Mouse (Mus musculus) spleen, postnatal 36 days (tissue): ENCODE data around the gene Dhx30.
A peak's percentile ranks its signal among the peaks of the same experiment; 100 is the strongest.
"Not testable (repeated sequence)": the region's sequence is repeated elsewhere in the genome, so short reads cannot be mapped to it uniquely, and the experiment has no call there.

Source experiments
- DNase-seq, 2 experiments: peaks; one replicate each; pipeline ENCODE4 v3.0.0; 2022; ENCODE audit warnings: low spot score in 2 of 2, mixed read lengths in 1 of 2

The Dhx30 gene

GRCm38 (mm10) chr9:110094761-110095160, 22.9 kb downstream of the Dhx30 start:
- DNase-seq, result no peak

- DNase-seq, result no peak
Measured at GRCm38 (mm10) chr9:110093303-110093702, 24.3 kb downstream of the Dhx30 start.

GRCm38 (mm10) chr9:110085693-110086092, 31.9 kb downstream of the Dhx30 start:
- DNase-seq, result no peak

DNA sequence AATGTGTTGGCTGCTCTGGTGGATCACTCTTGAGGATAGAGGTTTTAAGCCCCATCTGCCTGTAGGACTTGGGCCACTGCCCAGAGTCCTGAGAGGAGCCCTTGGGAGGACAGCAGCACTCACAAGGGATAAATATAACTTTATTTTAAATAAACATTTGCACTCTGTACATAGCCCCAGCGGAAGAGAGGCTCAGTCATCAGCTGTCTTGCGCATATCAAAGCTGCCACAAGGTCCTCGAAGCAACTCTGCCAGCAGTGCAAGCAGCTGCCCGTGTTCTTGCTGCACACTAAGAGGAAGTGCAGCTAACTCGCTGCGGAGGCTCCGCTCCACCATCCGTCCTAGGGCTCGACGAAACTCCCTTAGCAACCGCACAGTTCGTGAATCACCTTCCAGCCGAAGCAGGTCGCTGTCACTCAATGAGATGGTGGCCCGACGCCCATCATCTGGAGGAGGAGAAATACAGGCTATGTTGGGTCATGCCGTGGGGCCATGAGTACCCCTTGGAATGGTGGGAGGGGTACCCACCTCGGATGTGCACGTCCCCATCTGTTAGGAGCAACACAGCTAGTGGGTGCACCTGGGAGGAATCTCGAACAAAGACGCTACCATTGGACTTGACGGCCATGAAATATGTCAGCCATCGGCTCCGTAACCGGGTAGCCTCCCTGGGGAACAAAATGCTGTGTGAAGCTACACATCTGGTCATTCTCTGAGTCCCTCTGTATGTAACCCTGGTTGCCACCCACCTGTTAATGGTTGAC, 33.2 kb downstream of the Dhx30 start:
- no peak for DNase-seq

DNA sequence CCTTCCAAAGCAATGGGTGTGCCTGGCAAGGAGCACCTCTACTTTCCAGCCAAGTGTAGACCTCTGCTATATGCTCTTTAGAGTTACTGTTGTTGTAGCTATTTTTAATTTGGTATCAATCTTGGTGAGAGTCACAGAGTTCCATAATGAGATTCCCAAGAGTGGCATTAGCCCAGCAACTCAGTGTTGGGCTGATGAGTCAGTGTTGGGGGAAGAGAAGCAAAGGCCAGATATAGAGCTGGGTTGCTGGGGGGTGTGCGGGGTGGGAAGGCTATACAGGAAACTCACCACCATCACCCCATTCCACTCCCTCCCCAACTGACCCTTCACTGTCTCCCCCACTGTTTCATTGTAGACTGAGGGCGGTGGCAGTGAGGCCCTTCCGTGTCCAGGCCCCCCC, 36.6 kb downstream of the Dhx30 start:
- DNase-seq, result no peak

DNA sequence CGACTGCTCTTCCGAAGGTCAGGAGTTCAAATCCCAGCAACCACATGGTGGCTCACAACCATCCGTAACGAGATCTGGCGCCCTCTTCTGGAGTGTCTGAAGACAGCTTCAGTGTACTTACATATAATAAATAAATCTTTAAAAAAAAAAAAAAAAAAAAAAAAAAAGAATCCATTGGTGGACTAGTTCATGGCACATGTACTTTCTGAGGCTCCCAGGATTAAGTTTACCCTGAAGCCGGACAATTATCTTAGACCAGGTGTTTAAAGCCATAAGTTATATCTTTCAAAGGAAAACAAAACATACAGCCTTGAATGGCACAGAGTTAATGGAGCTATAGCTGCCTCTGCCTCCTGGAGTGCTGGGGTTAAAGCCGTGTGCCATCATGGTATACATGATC, 41.2 kb downstream of the Dhx30 start:
- not testable (repeated sequence) for DNase-seq

GRCm38 (mm10) chr9:110071843-110072242, 45.8 kb downstream of the Dhx30 start:
- DNase-seq, result peak; percentile 44 to 47

- no peak for DNase-seq
Measured at GRCm38 (mm10) chr9:110071011-110071410, 46.6 kb downstream of the Dhx30 start.

DNA sequence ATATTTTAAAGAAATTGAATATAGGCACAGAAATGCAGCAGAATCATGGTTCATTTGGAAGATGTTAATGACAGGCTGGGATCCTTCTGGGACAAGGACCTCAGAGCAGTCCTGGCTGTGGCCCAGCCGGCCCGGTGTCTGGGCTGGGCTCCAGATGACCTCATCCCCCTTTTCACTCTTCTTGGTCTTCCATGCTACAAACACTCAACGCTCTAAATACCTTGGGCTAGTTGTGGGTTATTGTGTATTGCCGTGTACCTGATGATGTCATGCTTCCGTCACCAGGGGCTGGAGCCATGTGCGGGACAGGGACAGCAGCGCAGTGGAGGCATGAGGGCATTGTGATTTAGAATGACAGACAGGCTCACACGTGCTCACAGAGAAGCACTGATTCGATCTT, 47.3 kb downstream of the Dhx30 start:
- DNase-seq, result no peak

DNA sequence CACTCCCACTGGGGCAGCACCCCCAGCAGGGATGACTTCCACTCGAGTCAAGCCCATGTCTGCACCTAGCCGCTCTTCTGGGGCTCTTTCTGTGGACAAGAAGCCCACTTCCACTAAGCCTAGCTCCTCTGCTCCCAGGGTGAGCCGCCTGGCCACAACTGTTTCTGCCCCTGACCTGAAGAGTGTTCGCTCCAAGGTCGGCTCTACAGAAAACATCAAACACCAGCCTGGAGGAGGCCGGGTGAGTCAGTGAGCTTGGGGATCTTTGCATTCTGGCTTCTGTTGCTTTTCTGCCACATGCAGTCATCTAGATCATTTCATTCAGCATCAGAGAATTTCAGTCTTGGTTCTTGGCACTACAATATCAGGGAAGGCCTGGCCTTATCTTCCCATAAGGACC, 48.9 kb downstream of the Dhx30 start:
- DNase-seq, result no peak

- no peak for DNase-seq
Measured at GRCm38 (mm10) chr9:110064641-110065040, 53.0 kb downstream of the Dhx30 start.

GRCm38 (mm10) chr9:110062861-110063260, 54.8 kb downstream of the Dhx30 start:
- DNase-seq, result no peak

- DNase-seq, result no peak
Measured at GRCm38 (mm10) chr9:110062405-110062804, 55.2 kb downstream of the Dhx30 start.

DNA sequence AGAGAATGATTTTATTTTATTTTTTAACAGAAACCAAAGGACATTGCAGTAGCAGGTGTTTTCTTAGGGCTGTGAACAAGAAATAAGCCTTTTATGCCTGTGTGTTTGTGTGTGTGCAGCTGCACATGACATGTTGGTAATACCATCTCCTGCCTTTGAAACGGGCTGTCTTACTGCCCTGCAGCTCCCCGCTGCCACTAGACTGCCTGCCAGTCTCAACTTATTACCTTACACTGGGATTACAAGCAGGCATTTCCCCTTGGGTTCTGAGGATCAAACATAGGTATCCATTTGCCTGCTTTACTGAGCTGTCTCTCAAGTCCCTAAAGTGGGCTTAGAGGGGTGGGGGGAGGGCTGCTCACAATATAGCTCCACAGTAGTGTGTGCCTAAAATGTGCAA, 56.9 kb downstream of the Dhx30 start:
- DNase-seq, result no peak

DNA sequence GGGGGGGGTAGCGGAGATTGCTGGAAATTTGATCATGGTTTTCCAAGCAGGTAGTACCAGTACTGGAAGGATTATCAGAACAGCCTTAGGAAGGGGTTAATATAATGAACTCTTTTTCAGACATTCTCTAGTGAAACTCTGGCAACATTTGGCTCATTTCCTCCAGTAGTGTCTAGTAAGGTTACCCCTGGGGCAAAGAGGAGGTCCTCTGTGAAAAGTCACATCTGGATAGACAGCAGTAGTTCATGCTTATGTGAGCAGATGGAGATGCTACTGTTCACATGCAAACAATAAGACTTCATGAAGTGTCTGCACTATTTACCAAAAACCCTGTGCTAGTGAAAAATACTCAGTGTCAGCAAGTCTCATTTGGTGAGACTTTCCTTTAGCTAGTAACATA, 60.4 kb downstream of the Dhx30 start:
- DNase-seq, result no peak

DNA sequence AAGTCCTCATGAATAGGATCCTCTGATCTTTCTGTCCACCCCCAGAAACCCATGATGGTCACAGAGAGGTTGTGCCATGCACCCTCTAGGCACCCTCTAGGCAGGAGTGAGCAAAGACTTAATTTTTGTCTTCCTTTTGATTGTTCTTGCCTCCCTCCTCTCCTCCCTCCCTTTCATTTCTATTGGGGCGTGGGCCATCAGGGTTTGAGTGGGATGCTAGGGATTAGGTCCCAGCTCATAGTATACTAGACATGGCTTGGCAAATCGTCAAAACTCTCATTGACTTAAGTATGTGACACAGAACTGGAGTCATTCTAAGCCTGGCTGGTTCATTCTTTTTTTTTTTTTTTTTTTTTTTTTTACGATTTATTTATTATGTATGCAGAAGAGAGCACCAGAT, 62.8 kb downstream of the Dhx30 start:
- no peak for DNase-seq

DNA sequence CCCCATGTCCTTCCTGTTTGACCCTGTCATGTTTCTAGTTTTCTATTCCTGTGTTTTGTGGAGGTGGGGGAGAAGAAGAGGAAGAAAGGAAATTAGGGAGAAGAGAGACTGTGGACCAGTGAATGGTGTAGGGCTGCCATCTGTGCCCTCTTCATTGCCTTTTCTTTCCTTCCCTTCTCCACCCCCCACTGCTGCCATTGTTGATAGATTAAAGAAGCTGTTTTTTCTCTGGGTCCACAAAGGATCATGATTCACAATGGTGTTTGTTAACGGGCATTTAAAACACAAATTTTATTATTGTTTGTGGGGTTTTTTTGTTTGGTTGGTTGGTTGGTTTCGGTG, 63.6 kb downstream of the Dhx30 start:
- DNase-seq, result no peak

- DNase-seq, result no peak
Measured at GRCm38 (mm10) chr9:110053305-110054079, 64.1 kb downstream of the Dhx30 start.

DNA sequence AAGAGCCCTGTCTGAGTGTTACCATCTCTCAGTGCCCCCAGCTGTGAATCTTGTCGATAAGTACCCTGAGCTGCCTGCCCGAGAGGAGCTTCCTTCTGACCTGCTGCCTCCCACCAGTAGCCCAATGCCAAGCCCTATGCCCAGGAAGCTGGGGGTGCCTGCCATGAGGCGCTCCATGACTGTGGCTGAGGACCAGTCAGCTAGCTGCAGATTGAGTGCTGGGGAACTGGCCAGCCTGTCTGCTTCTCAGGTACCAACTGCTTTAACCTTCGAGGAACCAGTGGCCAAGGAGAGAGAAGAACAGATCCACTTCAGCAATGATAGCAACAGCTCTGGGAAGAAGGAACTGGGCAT, 64.7 kb downstream of the Dhx30 start:
- DNase-seq, result no peak

- no peak for DNase-seq
Measured at GRCm38 (mm10) chr9:110051869-110052661, 65.6 kb downstream of the Dhx30 start.

- DNase-seq, result no peak
Measured at GRCm38 (mm10) chr9:110051184-110051583, 66.4 kb downstream of the Dhx30 start.

DNA sequence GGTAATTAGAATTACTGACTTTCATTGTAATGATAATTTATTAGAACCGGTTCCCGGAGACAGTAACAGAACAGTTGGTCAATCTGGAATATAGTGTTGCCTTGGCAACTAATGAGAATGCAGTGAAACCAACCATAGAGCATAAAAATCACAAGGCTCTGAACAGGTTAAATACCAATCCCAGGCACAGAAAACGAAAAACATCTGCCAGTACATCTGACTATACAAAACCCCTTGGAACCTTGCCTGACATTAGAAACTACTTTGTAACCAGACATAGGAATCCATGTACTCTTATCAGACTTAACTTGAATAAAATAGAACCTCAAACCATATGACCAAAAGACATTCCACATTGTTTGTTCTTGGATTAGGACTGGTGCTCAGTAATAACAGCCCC, 69.8 kb downstream of the Dhx30 start:
- no peak for DNase-seq

- no peak for DNase-seq
Measured at GRCm38 (mm10) chr9:110047260-110047659, 70.4 kb downstream of the Dhx30 start.
